Mouse (Mus musculus): ENCODE results near the gene Diras2. TPM values are rescaled to one million over a fixed set of nuclear protein-coding genes. Genes with fewer than 3 reads are reported as not detected.

Gene Diras2
- polyA plus RNA-seq, 1 experiment = 22.4 TPM

DNA sequence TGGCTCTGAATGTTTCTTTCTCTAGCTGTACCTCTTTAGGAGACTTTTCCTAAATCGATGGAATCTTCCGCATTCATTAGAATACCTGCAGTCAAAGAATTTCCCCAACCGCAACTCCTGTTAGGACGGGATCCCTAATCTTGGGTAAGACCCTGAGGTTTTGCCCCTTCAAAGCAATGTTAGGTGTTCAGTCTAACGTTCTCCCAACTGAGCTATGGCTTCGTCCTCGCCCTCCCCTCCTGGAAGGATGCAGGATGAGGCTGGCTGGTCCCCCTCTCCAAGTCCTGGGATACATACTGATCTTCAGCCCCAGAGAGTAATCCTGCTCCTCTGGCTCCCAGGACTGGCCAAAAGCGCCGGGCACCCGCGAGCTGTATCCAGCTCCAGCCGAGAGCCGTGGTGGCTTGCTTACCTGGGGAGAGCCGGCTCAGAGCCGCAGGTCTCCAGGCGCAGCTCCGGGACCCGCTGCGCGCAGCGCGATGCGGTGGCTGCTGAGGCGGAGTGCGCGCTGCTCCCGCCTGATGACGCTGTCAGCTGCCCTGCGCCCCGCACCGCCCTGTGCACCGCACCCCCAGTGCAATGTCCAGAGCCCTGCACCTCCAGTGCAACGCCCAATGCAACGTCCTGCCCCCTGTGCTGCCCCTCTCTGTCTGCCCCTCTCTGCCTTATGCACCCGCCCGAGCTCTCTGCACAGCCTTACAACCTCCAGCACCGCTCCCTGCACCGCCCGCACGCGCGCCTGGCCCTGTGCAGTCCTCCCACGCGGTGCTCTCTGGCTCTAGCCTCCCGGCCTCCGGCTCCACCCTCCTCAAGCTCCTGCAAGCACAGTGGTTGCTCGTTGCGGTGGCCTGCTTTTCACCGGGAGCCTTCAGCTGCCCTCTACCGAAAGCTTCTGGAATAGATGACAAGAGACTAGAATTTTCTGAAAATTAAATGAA lies 802 bp downstream of the Diras2 start:
- DNase-seq = peak; percentile 74
- TF ChIP-seq POLR2A (IDR thresholded peaks at IDR 0.05; ENCODE audit: control insufficient read depth, extremely low read depth, insufficient read depth, low read length, poor library complexity) (no peak), CTCF (IDR thresholded peaks at IDR 0.05; ENCODE audit: borderline replicate concordance, control insufficient read depth, extremely low read depth, insufficient read depth, low read length, poor library complexity) (peak; percentile 70)
- H3K4me3 ChIP-seq (ENCODE audit: control insufficient read depth, insufficient read depth, low read length) = peak overlapping the region; percentile 1; the same call in 1 of the 2 replicates
- no peaks in the 10 kb centered on the region for H3K36me3 ChIP-seq (ENCODE audit: control insufficient read depth, insufficient read depth, low read length)
- 12% methylated on average over 49 of the region's 50 CpGs for WGBS
- H3K4me1 ChIP-seq (replicated peaks; ENCODE audit: control insufficient read depth, insufficient read depth, low read length) = peaks cover 6% of the 10 kb centered on the region; the same call in 1 of the 2 replicates
- no peaks in the 10 kb centered on the region for H3K27me3 ChIP-seq (ENCODE audit: control insufficient read depth, insufficient read depth, low read length)
- H3K27ac ChIP-seq (ENCODE audit: control insufficient read depth, insufficient read depth, low read length) = no peak overlapping the region

DNA sequence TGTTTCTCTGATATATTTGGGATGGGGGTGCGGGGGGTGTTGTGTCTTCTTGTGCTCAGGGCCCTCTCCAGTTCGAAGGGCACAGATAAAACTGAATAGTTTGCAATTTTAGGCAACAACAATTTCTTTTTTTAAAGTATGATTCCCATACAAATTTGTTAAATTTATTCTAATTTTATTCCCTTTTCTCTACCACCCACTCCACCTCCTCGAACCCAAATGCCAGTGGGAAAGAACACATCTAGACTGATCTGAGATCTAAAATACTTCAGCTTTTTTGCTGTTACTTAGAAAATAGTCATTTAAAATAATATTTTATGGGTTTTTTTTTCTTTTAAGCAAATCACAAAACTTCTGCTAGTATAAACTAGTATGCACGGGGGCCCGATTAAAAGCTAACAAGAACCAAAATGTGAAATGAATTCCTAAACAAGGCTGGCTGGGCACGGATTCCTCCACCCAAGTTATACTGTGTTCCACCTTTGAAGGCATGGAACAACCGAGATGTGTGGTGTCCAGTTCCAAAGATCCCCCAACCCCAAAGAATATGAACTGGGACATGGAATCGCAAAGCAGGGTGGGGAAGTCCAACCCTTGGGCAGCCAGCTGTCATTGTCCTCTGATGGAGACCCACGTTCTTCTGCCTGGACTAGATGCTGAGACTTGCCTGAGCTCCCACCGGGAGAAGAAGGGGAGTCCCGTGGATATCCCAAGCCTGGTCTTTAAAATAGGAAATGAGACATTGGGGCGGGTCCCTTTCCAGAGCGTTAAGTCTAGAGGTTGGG lies 1.7 kb downstream of the Diras2 start:
- Histone ChIP-seq H3K36me3 (ENCODE audit: control insufficient read depth, insufficient read depth, low read length) (no peaks in the 10 kb centered on the region), H3K4me1 (replicated peaks; ENCODE audit: control insufficient read depth, insufficient read depth, low read length) (peaks cover 6% of the 10 kb centered on the region; the same call in 1 of the 2 replicates), H3K4me3 (ENCODE audit: control insufficient read depth, insufficient read depth, low read length) (no peak overlapping the region; the same call in 1 of the 2 replicates), H3K27me3 (ENCODE audit: control insufficient read depth, insufficient read depth, low read length) (no peaks in the 10 kb centered on the region), H3K27ac (ENCODE audit: control insufficient read depth, insufficient read depth, low read length) (peak overlapping the region; percentile 24; the same call in 1 of the 2 replicates)
- WGBS = 88% methylated on average over 13 of the region's 13 CpGs
- no peak for DNase-seq
- no peak for TF ChIP-seq CTCF (IDR thresholded peaks at IDR 0.05; ENCODE audit: borderline replicate concordance, control insufficient read depth, extremely low read depth, insufficient read depth, low read length, poor library complexity)
- no peak for TF ChIP-seq POLR2A (IDR thresholded peaks at IDR 0.05; ENCODE audit: control insufficient read depth, extremely low read depth, insufficient read depth, low read length, poor library complexity)

DNA sequence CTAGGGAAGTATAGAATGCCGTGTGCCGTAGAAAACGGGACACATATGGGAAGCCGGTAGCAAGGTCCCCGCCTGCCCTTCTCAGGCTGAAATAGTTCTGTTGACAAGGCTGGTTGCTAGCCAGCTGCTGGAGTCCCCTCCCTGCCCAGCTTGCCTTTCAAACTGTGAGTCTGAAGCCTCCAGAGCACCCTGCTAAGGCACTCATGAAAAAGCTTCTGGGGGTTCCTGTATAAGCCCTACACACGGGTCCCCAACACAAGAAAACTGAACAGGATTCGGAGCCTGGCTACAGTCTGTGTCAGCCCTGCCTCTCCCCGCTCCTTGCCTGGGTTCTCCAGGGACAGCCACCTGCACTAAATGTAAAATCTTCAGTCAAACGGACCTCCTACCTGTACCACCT lies 2.3 kb downstream of the Diras2 start:
- WGBS = 88% methylated on average over 9 of the region's 9 CpGs

DNA sequence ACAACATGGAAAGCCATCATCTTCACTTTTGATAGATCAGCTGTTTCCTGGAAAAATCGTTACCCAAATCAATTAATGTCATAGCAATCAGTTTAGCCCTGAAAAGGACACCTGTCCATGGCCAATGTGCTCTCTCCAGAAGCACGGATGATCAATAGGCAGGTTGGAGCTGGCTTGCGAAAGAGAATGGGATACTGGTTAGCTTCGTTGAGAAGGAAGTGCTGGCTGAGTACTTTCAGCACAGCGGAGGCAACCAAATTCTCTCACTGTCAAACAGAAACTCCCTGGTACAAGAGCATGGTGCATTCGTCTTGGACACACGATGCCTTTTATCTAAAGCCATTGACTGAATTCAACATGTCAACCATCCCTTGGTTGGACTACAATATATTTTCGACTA lies 2.8 kb downstream of the Diras2 start:
- no peaks in the 10 kb centered on the region for H3K27me3 ChIP-seq (ENCODE audit: control insufficient read depth, insufficient read depth, low read length)
- no peak for DNase-seq
- peaks cover 6% of the 10 kb centered on the region; the same call in 1 of the 2 replicates for H3K4me1 ChIP-seq (replicated peaks; ENCODE audit: control insufficient read depth, insufficient read depth, low read length)
- H3K36me3 ChIP-seq (ENCODE audit: control insufficient read depth, insufficient read depth, low read length) = no peaks in the 10 kb centered on the region
- WGBS = 88% methylated on average over 8 of the region's 8 CpGs
- TF ChIP-seq POLR2A (IDR thresholded peaks at IDR 0.05; ENCODE audit: control insufficient read depth, extremely low read depth, insufficient read depth, low read length, poor library complexity) (no peak), CTCF (IDR thresholded peaks at IDR 0.05; ENCODE audit: borderline replicate concordance, control insufficient read depth, extremely low read depth, insufficient read depth, low read length, poor library complexity) (no peak)
- H3K4me3 ChIP-seq (ENCODE audit: control insufficient read depth, insufficient read depth, low read length) = no peak overlapping the region
- no peak overlapping the region for H3K27ac ChIP-seq (ENCODE audit: control insufficient read depth, insufficient read depth, low read length)

More for the DNA sequence above, 2.3 kb downstream of the Diras2 start:
- DNase-seq = no peak
- Histone ChIP-seq H3K36me3 (ENCODE audit: control insufficient read depth, insufficient read depth, low read length) (no peaks in the 10 kb centered on the region), H3K27ac (ENCODE audit: control insufficient read depth, insufficient read depth, low read length) (peak overlapping the region; percentile 24; the same call in 1 of the 2 replicates), H3K27me3 (ENCODE audit: control insufficient read depth, insufficient read depth, low read length) (no peaks in the 10 kb centered on the region), H3K4me3 (ENCODE audit: control insufficient read depth, insufficient read depth, low read length) (no peak overlapping the region; the same call in 1 of the 2 replicates), H3K4me1 (replicated peaks; ENCODE audit: control insufficient read depth, insufficient read depth, low read length) (peaks cover 6% of the 10 kb centered on the region; the same call in 1 of the 2 replicates)
- TF ChIP-seq CTCF (IDR thresholded peaks at IDR 0.05; ENCODE audit: borderline replicate concordance, control insufficient read depth, extremely low read depth, insufficient read depth, low read length, poor library complexity) (no peak), POLR2A (IDR thresholded peaks at IDR 0.05; ENCODE audit: control insufficient read depth, extremely low read depth, insufficient read depth, low read length, poor library complexity) (no peak)

DNA sequence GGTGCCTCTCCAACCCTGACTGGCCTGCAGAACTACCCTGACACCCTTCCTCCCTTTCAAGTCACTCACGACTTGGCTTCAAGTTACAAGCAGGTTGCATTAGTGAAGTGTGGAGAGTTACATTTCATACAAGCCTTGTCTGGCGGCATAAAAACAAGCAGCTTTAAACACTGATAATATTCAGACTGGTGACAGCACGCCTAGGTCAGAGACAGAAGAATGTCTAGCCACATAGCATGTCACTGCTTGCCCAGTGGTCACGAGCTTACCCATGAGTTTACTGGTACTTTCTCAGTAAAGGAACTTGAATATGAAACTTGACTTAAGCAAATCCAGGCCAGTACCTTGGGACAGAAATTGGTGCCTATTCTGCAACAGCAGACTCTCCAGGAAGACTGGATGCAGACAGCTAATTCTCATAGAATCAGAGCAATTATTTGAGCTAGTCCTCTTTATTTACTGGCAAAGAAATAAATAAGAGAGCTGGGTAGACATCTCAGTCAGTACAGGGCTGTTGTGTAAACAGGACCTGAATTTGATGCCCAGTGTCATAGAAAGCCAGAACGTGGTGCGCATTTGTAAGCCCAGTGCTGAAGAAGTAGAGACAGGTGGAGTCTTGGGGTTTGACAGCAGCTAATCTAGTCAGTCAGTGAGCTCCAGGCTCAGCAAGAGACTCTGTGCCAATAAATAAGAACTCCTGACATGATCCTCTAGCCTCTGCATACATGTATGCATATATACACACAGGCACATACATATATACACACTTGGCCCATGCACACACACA lies 4.6 kb downstream of the Diras2 start:
- H3K36me3 ChIP-seq (ENCODE audit: control insufficient read depth, insufficient read depth, low read length) = no peaks in the 10 kb centered on the region
- H3K27ac ChIP-seq (ENCODE audit: control insufficient read depth, insufficient read depth, low read length) = no peak overlapping the region
- DNase-seq = no peak
- TF ChIP-seq CTCF (IDR thresholded peaks at IDR 0.05; ENCODE audit: borderline replicate concordance, control insufficient read depth, extremely low read depth, insufficient read depth, low read length, poor library complexity) (no peak), POLR2A (IDR thresholded peaks at IDR 0.05; ENCODE audit: control insufficient read depth, extremely low read depth, insufficient read depth, low read length, poor library complexity) (no peak)
- no peaks in the 10 kb centered on the region for H3K27me3 ChIP-seq (ENCODE audit: control insufficient read depth, insufficient read depth, low read length)
- H3K4me3 ChIP-seq (ENCODE audit: control insufficient read depth, insufficient read depth, low read length) = no peak overlapping the region
- H3K4me1 ChIP-seq (replicated peaks; ENCODE audit: control insufficient read depth, insufficient read depth, low read length) = peaks cover 6% of the 10 kb centered on the region; the same call in 1 of the 2 replicates
- 95% methylated on average over 6 of the region's 6 CpGs for WGBS

Measured in thymus, adult 2 months (tissue).